Mouse (Mus musculus) neutrophil, adult 5-6 weeks (primary cell): ENCODE results near the gene Pigk. TPM values are rescaled to one million over a fixed set of nuclear protein-coding genes. Genes with fewer than 3 reads are reported as not detected.

Experiments used
- ATAC-seq: fragments of 151-379, 151-347 bp; 2 replicates; pipeline ENCODE4 v1.8.0; 2017; ENCODE audit warnings: mild to moderate bottlenecking, moderate TSS enrichment; ENCODE audit not compliant: insufficient number of reproducible peaks, poor library complexity, low FRiP score, severe bottlenecking; ENCODE audit errors: extremely low read depth
- total RNA-seq: library from RNA; stranded (forward); fragments of 200-1000 nt; gene quantifications from 2 replicates; pipeline ENCODE4 v1.2.3, GENCODE M21; 2017

The Pigk gene
- total RNA-seq, 1 experiment from 2014 or later = 23.5 TPM

- ATAC-seq = no peak
These were observed 200.5 kb downstream of the Pigk start for GRCm38 (mm10) chr3:152914376-152914775.

GRCm38 (mm10) chr3:152917579-152917978 lies 203.7 kb downstream of the Pigk start:
- ATAC-seq = no peak

- no peak; the same call in 1 of the 2 replicates for ATAC-seq
These were observed 205.2 kb downstream of the Pigk start for GRCm38 (mm10) chr3:152919101-152919500.

- peak; percentile 44; the same call in 1 of the 2 replicates for ATAC-seq
These were observed 206.5 kb downstream of the Pigk start for GRCm38 (mm10) chr3:152920365-152920764.

- no peak for ATAC-seq
These were observed 209.6 kb downstream of the Pigk start for GRCm38 (mm10) chr3:152923530-152923929.

GRCm38 (mm10) chr3:152925364-152925763 lies 211.5 kb downstream of the Pigk start:
- no peak for ATAC-seq

GRCm38 (mm10) chr3:152926166-152926565 lies 212.3 kb downstream of the Pigk start:
- no peak for ATAC-seq

GRCm38 (mm10) chr3:152928287-152928975 lies 214.5 kb downstream of the Pigk start:
- peak; percentile 41; the same call in 1 of the 2 replicates for ATAC-seq

- no peak for ATAC-seq
These were observed 215.4 kb downstream of the Pigk start for GRCm38 (mm10) chr3:152929256-152929787.

GRCm38 (mm10) chr3:152929788-152930281 lies 215.9 kb downstream of the Pigk start:
- no peak for ATAC-seq

GRCm38 (mm10) chr3:152931354-152931753 lies 217.5 kb downstream of the Pigk start:
- no peak for ATAC-seq

- ATAC-seq = no peak
These were observed 218.2 kb downstream of the Pigk start for GRCm38 (mm10) chr3:152932096-152932495.

- no peak for ATAC-seq
These were observed 218.6 kb downstream of the Pigk start for GRCm38 (mm10) chr3:152932544-152932943.

GRCm38 (mm10) chr3:152933737-152934136 lies 219.8 kb downstream of the Pigk start:
- no peak for ATAC-seq

- ATAC-seq = no peak
These were observed 222.4 kb downstream of the Pigk start for GRCm38 (mm10) chr3:152936313-152936712.

GRCm38 (mm10) chr3:152941671-152942070 lies 227.8 kb downstream of the Pigk start:
- ATAC-seq = no peak

- ATAC-seq = peak; percentile 37; the same call in 1 of the 2 replicates
These were observed 229.1 kb downstream of the Pigk start for GRCm38 (mm10) chr3:152942985-152943384.

- no peak for ATAC-seq
These were observed 230.9 kb downstream of the Pigk start for GRCm38 (mm10) chr3:152944766-152945165.

- no peak for ATAC-seq
These were observed 233.2 kb downstream of the Pigk start for GRCm38 (mm10) chr3:152947031-152947640.

- no peak for ATAC-seq
These were observed 234.7 kb downstream of the Pigk start for GRCm38 (mm10) chr3:152948556-152948955.
